ENCODE assay signal across 8 mouse cellular contexts in the genomic region with DNA sequence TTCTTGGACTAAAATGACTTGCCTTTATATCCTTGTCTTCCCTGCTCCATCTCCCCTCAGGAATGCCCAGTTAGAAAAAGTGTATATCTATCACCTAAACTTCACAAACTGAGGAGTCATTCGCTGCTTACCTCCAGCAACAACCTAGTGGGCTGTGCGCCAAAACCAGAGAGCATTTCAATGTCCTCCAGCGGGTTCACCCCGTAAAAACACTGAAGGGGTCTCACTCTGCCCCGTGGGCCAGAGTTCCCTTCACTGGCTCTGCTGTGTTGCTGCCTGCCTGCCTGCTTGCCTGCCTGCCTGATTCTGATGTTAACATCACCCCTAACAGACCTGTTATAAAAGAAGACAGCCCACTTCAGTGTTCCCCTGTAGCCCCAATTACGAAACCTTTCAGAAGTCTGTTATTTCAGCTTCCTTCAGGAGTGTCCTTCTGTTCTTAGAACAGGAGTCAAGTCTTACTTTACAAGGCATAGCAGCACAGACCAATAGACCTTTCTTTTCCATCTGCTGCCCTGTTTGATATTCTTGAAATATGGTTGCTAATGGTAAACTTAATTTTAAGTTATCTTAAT. TPM values are rescaled to one million over a fixed set of nuclear protein-coding genes. Genes with fewer than 3 reads are reported as not detected.
DNase-seq lines count a peak whose midpoint lies in the region; ATAC-seq and TF ChIP-seq lines count a peak whose summit lies in the region.

No protein-coding gene starts in this region.

- DNase-seq in heart, adult 2 months, result no peak
- no peak for DNase-seq in heart, adult 8-10 months (ENCODE audit: low spot score)
- DNase-seq in ES-E14 (ENCODE audit: low read depth, low spot score), result no peak
- DNase-seq in liver, postnatal 0 days, result peak; percentile 55
- no peak for DNase-seq in urinary bladder, postnatal 4 days (ENCODE audit: low spot score in 2 of 2)

- TF ChIP-seq EP300 in heart, adult 2 months (IDR thresholded peaks at IDR 0.05; ENCODE audit: insufficient read depth, low read depth, low read length), result no peak
- no peak for TF ChIP-seq EP300 in liver, postnatal 0 days (IDR thresholded peaks at IDR 0.05; ENCODE audit: low read depth)

- no peak overlapping the region for H3K27ac ChIP-seq in heart, adult 2 months
- H3K27ac ChIP-seq in ES-E14 (ENCODE audit: insufficient read depth, low read depth, low read length, poor library complexity, severe bottlenecking), result no peak overlapping the region
- H3K27ac ChIP-seq in embryonic facial prominence, embryonic 12.5 days, result no peak overlapping the region
- H3K27ac ChIP-seq in intestine, postnatal 0 days (ENCODE audit: low read depth, low read length), result no peak overlapping the region
- H3K27ac ChIP-seq in liver, postnatal 0 days (ENCODE audit: low read depth), result peak overlapping the region; percentile 93
- no peak overlapping the region; the same call in 1 of the 2 replicates for H3K27ac ChIP-seq in stomach, embryonic 15.5 days

- WGBS in heart, adult 2 months, result 44% methylated on average over 6 of the region's 6 CpGs
- WGBS in embryonic facial prominence, embryonic 12.5 days, result 75% methylated on average over 6 of the region's 6 CpGs
- WGBS in intestine, postnatal 0 days, result 64% methylated on average over 6 of the region's 6 CpGs
- 37% methylated on average over 6 of the region's 6 CpGs for WGBS in liver, postnatal 0 days (ENCODE audit: insufficient replicate concordance)
- WGBS in stomach, embryonic 15.5 days, result 75% methylated on average over 6 of the region's 6 CpGs

- no peaks in the 10 kb centered on the region for H3K9me3 ChIP-seq in ES-E14 (ENCODE audit: control insufficient read depth, insufficient read depth, low read depth, low read length)
- H3K9me3 ChIP-seq in embryonic facial prominence, embryonic 12.5 days, result no peaks in the 10 kb centered on the region
- no peaks in the 10 kb centered on the region for H3K9me3 ChIP-seq in intestine, postnatal 0 days (ENCODE audit: control insufficient read depth)
- no peaks in the 10 kb centered on the region for H3K9me3 ChIP-seq in liver, postnatal 0 days (ENCODE audit: low read length)
- no peaks in the 10 kb centered on the region for H3K9me3 ChIP-seq in stomach, embryonic 15.5 days

- intact Hi-C loops in heart, adult 2 months (cut with DNase I), result loop anchor here (2.0 to 5.0 kb wide), 2 partner anchors 36 to 63 kb away; partner anchors contain the start of gene Akirin2

- peak overlapping the region; percentile 98 for H3K4me3 ChIP-seq in heart, adult 2 months
- peak overlapping the region; percentile 91 to 96 for H3K4me3 ChIP-seq in ES-E14 (ENCODE audit: insufficient read depth in 1 of 2, low read depth in 1 of 2, low read length in 2 of 2, poor library complexity in 1 of 2, severe bottlenecking in 1 of 2)
- peak overlapping the region; percentile 83 for H3K4me3 ChIP-seq in embryonic facial prominence, embryonic 12.5 days
- H3K4me3 ChIP-seq in intestine, postnatal 0 days (ENCODE audit: low read depth, low read length), result peak overlapping the region; percentile 72
- H3K4me3 ChIP-seq in liver, postnatal 0 days (ENCODE audit: low read depth, low read length), result peak overlapping the region; percentile 93
- peak overlapping the region; percentile 78 for H3K4me3 ChIP-seq in stomach, embryonic 15.5 days (replicated peaks)

- no peaks in the 10 kb centered on the region for H3K27me3 ChIP-seq in heart, adult 2 months (ENCODE audit: control insufficient read depth, insufficient read depth, low read length)
- H3K27me3 ChIP-seq in embryonic facial prominence, embryonic 12.5 days, result no peaks in the 10 kb centered on the region
- H3K27me3 ChIP-seq in intestine, postnatal 0 days (replicated peaks; ENCODE audit: control insufficient read depth, insufficient read depth, low read length), result no peaks in the 10 kb centered on the region
- H3K27me3 ChIP-seq in liver, postnatal 0 days (ENCODE audit: insufficient read depth, low read length), result no peaks in the 10 kb centered on the region
- no peaks in the 10 kb centered on the region for H3K27me3 ChIP-seq in stomach, embryonic 15.5 days (replicated peaks)

- peaks cover 5% of the 10 kb centered on the region; the same call in 1 of the 2 replicates for H3K36me3 ChIP-seq in heart, adult 2 months (ENCODE audit: control insufficient read depth, insufficient read depth, low read length)
- peaks cover 4% of the 10 kb centered on the region for H3K36me3 ChIP-seq in ES-E14 (ENCODE audit: control insufficient read depth, insufficient read depth, low read length, poor library complexity, severe bottlenecking)
- H3K36me3 ChIP-seq in embryonic facial prominence, embryonic 12.5 days, result 0 out of 2 replicates have a peak, but pooled peaks cover 5% of the 10 kb centered on the region
- peaks cover 11% of the 10 kb centered on the region; the same call in 1 of the 2 replicates for H3K36me3 ChIP-seq in intestine, postnatal 0 days (ENCODE audit: control insufficient read depth, insufficient read depth)
- H3K36me3 ChIP-seq in liver, postnatal 0 days (replicated peaks; ENCODE audit: insufficient read depth, low read length), result peaks cover 5% of the 10 kb centered on the region; the same call in 1 of the 2 replicates
- H3K36me3 ChIP-seq in stomach, embryonic 15.5 days, result 0 out of 2 replicates have a peak, but pooled peaks cover 2% of the 10 kb centered on the region

- no peak for ATAC-seq in embryonic facial prominence, embryonic 12.5 days (ENCODE audit: insufficient number of reproducible peaks, insufficient read depth, low FRiP score, low TSS enrichment)
- no peak for ATAC-seq in intestine, postnatal 0 days
- no peak for ATAC-seq in liver, postnatal 0 days
- ATAC-seq in stomach, embryonic 15.5 days (ENCODE audit: insufficient read depth, low FRiP score, low read depth), result no peak

- TF ChIP-seq POLR2A in heart, adult 2 months (IDR thresholded peaks at IDR 0.05; ENCODE audit: insufficient read depth, low read depth, low read length), result no peak

- no peak for TF ChIP-seq CTCF in heart, adult 2 months (IDR thresholded peaks at IDR 0.05)
- TF ChIP-seq CTCF in intestine, postnatal 0 days (IDR thresholded peaks at IDR 0.05; ENCODE audit: low read depth), result no peak
- no peak for TF ChIP-seq CTCF in liver, postnatal 0 days (IDR thresholded peaks at IDR 0.05; ENCODE audit: low read depth)

- H3K79me2 ChIP-seq in heart, adult 2 months (replicated peaks; ENCODE audit: control insufficient read depth, insufficient read depth, low read length), result peaks cover 4% of the 10 kb centered on the region; the same call in 1 of the 2 replicates

- no peak overlapping the region for H3K9ac ChIP-seq in heart, adult 2 months (ENCODE audit: low read depth, low read length)
- peak overlapping the region; percentile 73 for H3K9ac ChIP-seq in ES-E14 (ENCODE audit: insufficient read depth, low read depth, low read length, poor library complexity, severe bottlenecking)
- peak overlapping the region; percentile 66 for H3K9ac ChIP-seq in embryonic facial prominence, embryonic 12.5 days
- peak overlapping the region; percentile 64; the same call in 1 of the 2 replicates for H3K9ac ChIP-seq in intestine, postnatal 0 days (ENCODE audit: low read depth, low read length)
- peak overlapping the region; percentile 90 for H3K9ac ChIP-seq in liver, postnatal 0 days (replicated peaks)
- H3K9ac ChIP-seq in stomach, embryonic 15.5 days, result peak overlapping the region; percentile 80

- peaks cover 6% of the 10 kb centered on the region; the same call in 1 of the 2 replicates for H3K4me1 ChIP-seq in heart, adult 2 months (ENCODE audit: control insufficient read depth, insufficient read depth, low read length)
- H3K4me1 ChIP-seq in ES-E14 (ENCODE audit: control insufficient read depth in 2 of 2, insufficient read depth in 2 of 2, low read length in 2 of 2, poor library complexity in 1 of 2), result peaks cover 0 to 2% of the 10 kb centered on the region in 2 experiments; a peak in 1 of 4 replicates
- H3K4me1 ChIP-seq in embryonic facial prominence, embryonic 12.5 days, result peaks cover 16% of the 10 kb centered on the region
- peaks cover 7% of the 10 kb centered on the region for H3K4me1 ChIP-seq in intestine, postnatal 0 days (replicated peaks; ENCODE audit: control insufficient read depth, insufficient read depth, low read length)
- peaks cover 25% of the 10 kb centered on the region for H3K4me1 ChIP-seq in liver, postnatal 0 days (ENCODE audit: insufficient read depth)
- peaks cover 11% of the 10 kb centered on the region for H3K4me1 ChIP-seq in stomach, embryonic 15.5 days

- H3K4me2 ChIP-seq in embryonic facial prominence, embryonic 12.5 days (replicated peaks), result peak overlapping the region; percentile 92
- H3K4me2 ChIP-seq in intestine, postnatal 0 days (replicated peaks; ENCODE audit: low read depth), result peak overlapping the region; percentile 79
- peak overlapping the region; percentile 96 for H3K4me2 ChIP-seq in liver, postnatal 0 days (ENCODE audit: low read depth, low read length)
- H3K4me2 ChIP-seq in stomach, embryonic 15.5 days, result peak overlapping the region; percentile 65

- in situ Hi-C loops in ES-E14 (cut with MboI; ENCODE audit: low sequenced_read_pairs in 2 of 2, unreplicated experiment in 2 of 2), result no loop called here

TF ChIP-seq in ES-E14, 5 proteins besides CTCF, POLR2A, EP300 and RAD21 (continues in another document):
- TF ChIP-seq CHD2 (IDR thresholded peaks at IDR 0.05; ENCODE audit: low read depth, low read length), result no peak
- no peak for TF ChIP-seq HCFC1 (IDR thresholded peaks at IDR 0.05; ENCODE audit: borderline replicate concordance, insufficient read depth, low read length)
- TF ChIP-seq ZC3H11A (IDR thresholded peaks at IDR 0.05; ENCODE audit: borderline replicate concordance, low read depth, low read length), result no peak
- TF ChIP-seq MAFK (IDR thresholded peaks at IDR 0.05; ENCODE audit: insufficient read depth, low read depth, low read length), result no peak

RNA-seq across cellular contexts. Expression of gene Orc3, which starts 1.1 kb away (rescaled TPM):
- 10 to 100 TPM; 28.5 to 34.3 TPM for total RNA-seq in heart, adult 2 months (2021)
- 17.1 and 37.5 TPM in 2 replicates for polyA plus RNA-seq in heart, adult 2 months (2012; rRNA removed)
- total RNA-seq in heart, adult 8-10 months (2022), result 10 to 100 TPM; 32.9 to 36.3 (median 34.1) TPM
- total RNA-seq in ES-E14 (2012; rRNA removed), result 72.9 and 73.9 TPM in 2 replicates
- polyA plus RNA-seq in embryonic facial prominence, embryonic 12.5 days (2016; fragmentation: Nextera tagmentation; extraction: Ambion mirVana), result 105 and 111 TPM in 2 replicates
- polyA plus RNA-seq in intestine, postnatal 0 days (2015; fragmentation: Nextera tagmentation; extraction: Ambion mirVana), result 28.3 and 30.5 TPM in 2 replicates
- polyA plus RNA-seq in liver, postnatal 0 days (2015; fragmentation: Nextera tagmentation; extraction: Ambion mirVana), result 23.1 and 23.3 TPM in 2 replicates
- 71.9 and 81.5 TPM in 2 replicates for polyA plus RNA-seq in stomach, embryonic 15.5 days (2015; fragmentation: Nextera tagmentation; extraction: Ambion mirVana)

RNA-seq across cellular contexts. Expression of gene Rars2, which starts 1.1 kb away (rescaled TPM):
- total RNA-seq in heart, adult 2 months (2021), result 10 to 100 TPM; 23.6 to 24.9 TPM
- 10.1 and 19.8 TPM in 2 replicates for polyA plus RNA-seq in heart, adult 2 months (2012; rRNA removed)
- total RNA-seq in heart, adult 8-10 months (2022), result 10 to 100 TPM; 23.0 to 27.2 (median 26.1) TPM
- total RNA-seq in ES-E14 (2012; rRNA removed), result 29.0 and 31.5 TPM in 2 replicates
- polyA plus RNA-seq in embryonic facial prominence, embryonic 12.5 days (2016; fragmentation: Nextera tagmentation; extraction: Ambion mirVana), result 71.3 and 73.5 TPM in 2 replicates
- polyA plus RNA-seq in intestine, postnatal 0 days (2015; fragmentation: Nextera tagmentation; extraction: Ambion mirVana), result 27.4 and 31.1 TPM in 2 replicates
- 17.8 and 18.1 TPM in 2 replicates for polyA plus RNA-seq in liver, postnatal 0 days (2015; fragmentation: Nextera tagmentation; extraction: Ambion mirVana)
- polyA plus RNA-seq in stomach, embryonic 15.5 days (2015; fragmentation: Nextera tagmentation; extraction: Ambion mirVana), result 66.1 and 68.9 TPM in 2 replicates
